Mouse (Mus musculus) inflammation-experienced regulatory T-cells, adult 16 weeks (primary cell): Measurements from ENCODE around the gene Zfp788. TPM values are rescaled to one million over a fixed set of nuclear protein-coding genes. Genes with fewer than 3 reads are reported as not detected.

Experiments
- polyA plus RNA-seq: library from polyadenylated mRNA; unstranded; fragments of 100-300 nt; shearing (Covaris generic); gene quantifications from one replicate; pipeline ENCODE4 v1.2.1, GENCODE M21; 2017

Gene Zfp788
- 11.4 TPM for polyA plus RNA-seq

GRCm38 (mm10) chr7:41632409-41633220 is at the start of gene Zfp788:
Zfp788 (plus strand) TSS chr7:41633203.

GRCm38 (mm10) chr7:41599034-41599813 is 33.8 kb upstream of the Zfp788 start, which contains the start of gene 2610021A01Rik:
2610021A01Rik (plus strand) TSS chr7:41599230.

Other genes starting within 250 kb of the Zfp788 start
- gene AI987944, start 239.8 kb upstream of the Zfp788 start, polyA plus RNA-seq = 48.4 TPM
- gene Vmn2r57, start 184.5 kb upstream of the Zfp788 start, polyA plus RNA-seq = 0.10 TPM
- gene Gm20449, start 133.8 kb upstream of the Zfp788 start, polyA plus RNA-seq = not detected
- gene AW146154, start 133.3 kb upstream of the Zfp788 start, polyA plus RNA-seq = 18.2 TPM
- 0.29 TPM for gene Gm6871, start 59.5 kb upstream of the Zfp788 start, polyA plus RNA-seq
- 35.4 TPM for gene 2610021A01Rik, start 34.0 kb upstream of the Zfp788 start, polyA plus RNA-seq
- not detected for gene Vmn2r58, start 239.5 kb downstream of the Zfp788 start, polyA plus RNA-seq